Mouse (Mus musculus) lung, adult 2 months (tissue): ENCODE measurements around the gene Rims1.

Experiments used
- CTCF ChIP-seq: fragments of 200-500 bp; IDR thresholded peaks from 2 replicates; pipeline ENCODE4 v1.5.1; 2011; ENCODE audit warnings: mild to moderate bottlenecking, low read length, control low read depth; ENCODE audit not compliant: insufficient read depth
- POLR2A ChIP-seq: fragments of 200-500 bp; IDR thresholded peaks from 2 replicates; pipeline ENCODE4 v1.6.1; 2011; ENCODE audit warnings: low read depth, mild to moderate bottlenecking, control low read depth, low read length, borderline replicate concordance; ENCODE audit errors: extremely low read depth

DNA sequence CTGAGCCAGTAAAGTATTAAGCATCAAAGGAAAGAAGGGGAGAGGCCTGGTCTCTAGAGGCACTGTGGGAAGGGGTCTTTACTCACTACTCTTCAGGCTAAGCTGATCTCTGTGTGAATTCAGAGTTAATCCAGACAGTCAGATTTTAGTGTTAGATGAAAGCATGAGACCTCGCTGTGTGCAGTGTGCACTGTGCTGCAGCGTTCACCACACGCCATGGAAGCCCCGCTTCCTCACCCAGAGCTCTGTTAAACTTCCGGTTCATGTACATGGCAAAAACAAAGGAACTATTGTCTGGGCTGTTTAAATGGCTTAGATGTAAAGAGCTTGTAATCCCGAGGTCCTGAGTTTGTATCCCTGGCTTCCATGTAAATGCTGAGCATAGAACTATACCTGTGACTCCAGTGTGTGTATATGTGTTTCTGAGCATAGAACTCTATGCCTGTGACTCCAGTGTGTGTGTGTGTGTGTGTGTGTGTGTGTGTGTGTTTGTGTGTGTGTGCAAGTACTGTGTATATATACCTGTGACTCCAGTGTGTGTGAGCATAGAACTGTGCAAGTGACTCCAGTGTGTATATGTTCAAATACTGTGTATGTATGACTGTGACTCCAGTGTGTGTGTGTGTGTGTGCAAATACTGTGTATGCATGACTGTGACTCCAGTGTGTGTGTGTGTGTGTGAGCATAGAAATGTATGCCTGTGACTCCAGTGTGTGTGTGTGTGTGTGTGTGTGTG is 484.7 kb downstream of the Rims1 start:
- TF ChIP-seq CTCF: no peak
- TF ChIP-seq POLR2A: no peak
